Mouse (Mus musculus): Measurements from ENCODE around the gene Pink1.

Pink1 gene

GRCm38 (mm10) chr4:138326077-138326695 lies at the start of gene Pink1:
Gene Pink1 (minus strand): TSS chr4:138326307.
- DNase-seq (ENCODE audit: low read depth, low spot score) = peak; percentile 65

- no peak for DNase-seq (ENCODE audit: low read depth, low spot score)
Observed at GRCm38 (mm10) chr4:138375117-138375516, 49.0 kb upstream of the Pink1 start.

DNA sequence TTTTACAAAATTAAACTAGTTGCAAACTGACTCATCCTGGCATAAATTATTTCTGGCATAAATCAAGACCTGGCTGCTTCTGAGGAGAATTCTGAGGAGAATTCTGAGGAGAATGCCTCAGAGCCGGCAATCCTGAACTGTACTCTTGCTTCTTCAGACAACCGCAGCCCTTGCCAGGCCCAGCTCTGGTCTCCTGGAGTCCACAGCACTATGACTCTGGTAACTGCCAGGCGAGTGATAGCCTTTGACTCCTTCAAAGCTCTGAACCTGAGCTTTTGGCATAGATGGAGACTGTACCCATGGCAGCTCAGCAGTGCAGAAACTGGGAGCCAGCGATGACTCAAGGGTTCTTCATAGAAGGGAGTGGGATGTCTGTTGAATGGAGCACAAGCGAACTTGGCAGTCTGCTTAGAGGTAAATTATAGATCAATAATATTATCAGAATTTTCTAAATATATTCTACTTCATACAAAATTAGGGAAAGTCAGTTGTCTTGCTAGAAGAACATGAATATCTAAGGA lies 44.9 kb upstream of the Pink1 start:
- DNase-seq (ENCODE audit: low read depth, low spot score) = no peak

- no peak for DNase-seq (ENCODE audit: low read depth, low spot score)
Observed at GRCm38 (mm10) chr4:138368498-138369260, 42.6 kb upstream of the Pink1 start.

GRCm38 (mm10) chr4:138367641-138368497 lies 41.8 kb upstream of the Pink1 start, which contains the start of gene Cda:
Gene Cda (minus strand): TSS chr4:138367992.
- peak; percentile 48 for DNase-seq (ENCODE audit: low read depth, low spot score)

- DNase-seq (ENCODE audit: low read depth, low spot score) = no peak
Observed at GRCm38 (mm10) chr4:138366561-138366960, 40.5 kb upstream of the Pink1 start.

DNA sequence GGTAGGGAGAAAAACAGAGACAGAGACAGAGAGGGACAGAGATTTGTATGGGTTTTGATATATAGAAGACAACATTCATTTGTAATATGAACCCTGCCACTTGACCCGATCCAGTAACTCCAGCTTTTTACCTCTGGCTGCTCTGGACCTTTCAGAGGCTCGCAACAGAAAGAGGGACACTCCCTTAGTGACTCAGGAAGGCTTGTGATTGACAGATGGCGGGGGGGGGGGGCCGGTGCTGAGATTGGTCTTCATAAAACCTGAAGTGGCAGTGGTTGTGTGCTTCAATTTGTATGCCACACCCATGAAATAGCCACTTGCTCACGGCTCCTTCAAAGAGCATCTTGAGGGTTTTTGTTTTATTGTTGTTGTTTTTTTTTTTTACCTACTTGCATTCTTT lies 37.4 kb upstream of the Pink1 start:
- DNase-seq (ENCODE audit: low read depth, low spot score) = no peak

DNA sequence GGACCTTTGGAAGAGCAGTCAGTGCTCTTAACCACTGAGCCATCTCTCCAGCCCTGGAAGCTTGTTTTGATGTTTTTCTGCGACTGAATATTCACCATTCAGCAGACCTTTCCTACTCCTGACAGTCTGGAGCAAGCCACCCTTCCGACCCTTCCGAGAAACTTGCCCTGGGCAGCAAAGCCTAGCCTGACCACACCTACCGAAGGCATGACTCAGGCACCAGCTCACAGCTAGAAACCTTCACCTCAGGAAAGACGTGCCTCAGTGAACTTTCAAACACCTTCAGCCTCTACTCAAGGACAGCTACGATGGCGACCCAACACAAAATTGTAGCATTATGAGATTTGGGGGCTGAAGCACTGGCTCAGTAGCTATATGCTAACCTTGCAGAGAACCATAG lies 36.8 kb upstream of the Pink1 start:
- DNase-seq (ENCODE audit: low read depth, low spot score) = no peak

DNA sequence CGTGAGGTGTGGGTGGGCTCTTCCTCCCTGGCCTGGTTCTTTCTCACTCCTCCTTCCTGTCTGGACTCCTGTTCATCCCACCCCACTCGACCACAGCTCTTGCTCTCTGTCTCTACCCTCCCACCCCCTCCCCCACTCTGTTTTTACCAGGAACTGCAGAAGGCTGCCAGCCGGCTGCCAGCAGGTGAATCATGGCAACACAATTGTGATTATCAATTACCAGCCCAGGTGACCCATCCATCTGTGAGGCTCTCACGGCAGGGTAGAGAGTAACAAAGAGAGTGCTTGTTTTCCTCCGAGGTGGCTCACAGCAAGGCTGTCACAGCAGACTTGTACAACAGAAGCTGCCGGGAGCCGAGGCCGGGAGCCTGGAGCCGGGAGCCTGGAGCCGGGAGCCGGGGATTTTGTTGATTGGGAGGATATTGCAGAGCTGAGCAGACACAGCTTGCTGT lies 35.3 kb upstream of the Pink1 start:
- no peak for DNase-seq (ENCODE audit: low read depth, low spot score)

GRCm38 (mm10) chr4:138358176-138358575 lies 32.1 kb upstream of the Pink1 start:
- no peak for DNase-seq (ENCODE audit: low read depth, low spot score)

GRCm38 (mm10) chr4:138356551-138356950 lies 30.4 kb upstream of the Pink1 start:
- DNase-seq (ENCODE audit: low read depth, low spot score) = no peak

DNA sequence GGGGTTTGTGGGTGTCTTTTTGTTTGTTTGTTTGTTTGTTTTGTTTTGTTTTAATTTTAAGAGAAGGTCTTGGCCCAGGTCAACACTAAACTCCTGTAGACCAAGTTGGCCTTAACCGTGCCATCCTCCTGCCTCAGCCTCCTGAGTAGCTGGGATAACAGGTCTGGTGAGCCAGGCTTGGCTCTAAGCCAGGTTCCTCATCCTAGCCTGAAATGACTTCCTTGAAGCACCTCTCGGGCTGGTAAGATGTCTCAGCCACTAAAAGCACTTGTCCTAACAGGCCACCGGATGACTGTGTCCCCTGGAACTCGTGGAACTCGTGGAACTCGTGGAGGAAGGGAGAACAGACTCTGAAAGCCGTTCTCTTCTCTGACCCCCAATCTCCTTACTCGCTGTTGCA lies 30.0 kb upstream of the Pink1 start:
- DNase-seq (ENCODE audit: low read depth, low spot score) = no peak

GRCm38 (mm10) chr4:138355496-138355895 lies 29.4 kb upstream of the Pink1 start:
- no peak for DNase-seq (ENCODE audit: low read depth, low spot score)

DNA sequence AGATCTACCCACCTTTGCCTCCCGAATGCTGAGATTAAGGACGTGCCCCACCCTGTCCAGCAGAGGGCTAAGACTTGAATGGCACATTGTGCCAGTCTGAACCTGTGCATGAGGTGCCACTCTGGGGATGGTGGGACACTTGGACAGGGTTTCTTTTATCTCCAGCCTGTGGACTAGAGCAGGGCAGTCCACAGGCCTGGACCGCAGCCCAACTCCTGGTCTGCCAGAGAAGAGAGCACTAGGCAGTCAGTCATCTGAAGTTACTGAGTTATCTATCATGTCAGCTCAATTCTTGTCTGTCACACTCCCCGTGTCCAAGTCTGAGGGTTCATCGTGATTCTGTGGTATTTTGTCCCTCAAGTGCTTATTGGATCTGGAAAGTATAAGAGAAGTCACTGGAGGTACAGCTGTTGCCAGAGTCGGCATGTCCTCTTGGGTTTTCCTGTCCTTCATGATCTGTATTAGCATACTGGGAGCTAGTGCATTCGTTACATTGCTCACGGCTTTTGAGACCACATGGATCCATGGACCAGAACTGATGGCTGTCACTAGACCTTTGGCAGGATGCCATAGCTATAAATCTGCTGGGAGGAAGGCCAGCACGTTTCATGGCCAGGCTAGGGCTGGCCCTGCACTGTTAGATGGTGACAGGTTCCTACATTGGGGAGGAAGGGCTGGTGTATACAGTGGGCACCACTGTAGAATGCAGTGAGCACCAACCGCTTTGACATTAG lies 27.5 kb upstream of the Pink1 start:
- DNase-seq (ENCODE audit: low read depth, low spot score) = no peak

DNA sequence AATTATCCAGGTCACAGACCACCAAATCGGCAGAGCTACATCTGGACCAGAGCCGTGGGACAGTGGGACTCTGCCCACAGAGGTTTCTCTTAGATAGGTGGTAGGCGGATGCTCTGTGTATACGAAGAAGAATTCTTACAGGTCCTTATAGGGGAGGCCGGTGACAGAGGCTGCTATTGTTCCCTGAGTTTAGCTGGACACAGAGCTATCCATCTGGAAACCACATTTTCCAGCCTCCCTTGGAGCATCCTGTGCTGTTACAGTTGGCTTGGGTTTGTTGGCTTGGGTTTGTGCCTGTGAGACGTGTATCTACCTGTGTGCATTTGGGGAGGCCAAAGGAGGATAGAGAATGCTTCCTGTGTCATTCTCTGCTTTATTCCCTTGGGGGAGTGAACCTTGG lies 26.6 kb upstream of the Pink1 start:
- DNase-seq (ENCODE audit: low read depth, low spot score) = no peak

DNA sequence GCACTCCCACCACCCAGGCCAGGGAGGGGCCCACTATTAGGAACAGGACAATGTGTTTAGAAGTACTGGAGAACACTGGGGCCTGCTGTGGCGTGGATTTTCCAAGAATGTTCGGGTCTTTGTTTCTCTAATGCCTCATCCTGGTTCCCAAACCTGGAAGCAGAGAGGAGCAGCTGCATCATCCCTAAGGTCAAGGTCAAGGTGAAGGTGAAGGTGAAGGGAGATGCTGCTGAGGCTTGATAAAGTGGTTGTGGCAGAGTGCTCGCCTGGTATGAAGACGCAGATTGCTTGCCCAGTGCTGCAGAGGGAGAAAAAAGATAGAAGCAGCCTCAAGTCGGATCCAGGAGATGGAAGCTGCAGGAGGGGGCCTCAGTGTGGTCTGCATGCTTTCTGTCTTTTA lies 25.7 kb upstream of the Pink1 start:
- no peak for DNase-seq (ENCODE audit: low read depth, low spot score)

DNA sequence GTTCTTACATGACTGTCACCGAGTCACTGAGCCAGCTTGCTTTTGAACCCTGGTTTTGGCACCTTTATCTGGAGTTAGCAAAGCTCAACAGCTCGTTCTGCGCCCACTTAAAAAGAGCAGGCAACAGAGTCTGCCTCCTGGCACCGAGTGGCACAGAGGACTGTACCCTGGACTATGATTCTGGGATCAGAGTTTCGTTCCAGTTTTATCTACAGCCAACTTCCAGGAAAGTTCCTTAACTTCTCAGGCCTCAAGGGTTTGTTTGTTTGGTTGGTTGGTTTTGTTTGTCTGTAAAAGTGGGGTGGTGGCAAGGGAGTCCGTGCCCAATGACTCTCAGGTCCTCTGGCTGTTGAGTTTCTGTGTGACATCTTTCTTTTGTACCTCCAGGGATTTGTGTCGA lies 22.6 kb upstream of the Pink1 start:
- DNase-seq (ENCODE audit: low read depth, low spot score) = no peak

DNA sequence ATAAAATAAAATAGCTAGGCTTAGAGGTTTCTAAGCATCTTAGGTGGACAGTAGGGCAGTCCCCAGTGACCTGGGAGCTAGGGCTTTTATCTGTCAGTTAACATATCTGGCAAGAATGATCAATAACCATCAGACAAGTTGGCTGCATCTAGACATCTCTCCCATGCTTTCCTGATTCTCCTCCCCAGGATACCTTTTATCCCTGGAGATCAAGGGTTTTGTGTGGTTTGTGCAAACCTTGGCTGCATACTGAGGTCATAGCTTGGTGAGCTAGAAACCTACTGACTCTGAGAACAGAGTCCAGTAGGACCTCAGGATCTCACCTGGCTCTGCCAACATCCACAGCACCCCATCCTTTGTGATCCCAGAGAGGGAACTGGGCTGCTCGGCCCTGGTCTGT lies 21.2 kb upstream of the Pink1 start:
- no peak for DNase-seq (ENCODE audit: low read depth, low spot score)

- no peak for DNase-seq (ENCODE audit: low read depth, low spot score)
Observed at GRCm38 (mm10) chr4:138344891-138345545, 18.9 kb upstream of the Pink1 start.

DNA sequence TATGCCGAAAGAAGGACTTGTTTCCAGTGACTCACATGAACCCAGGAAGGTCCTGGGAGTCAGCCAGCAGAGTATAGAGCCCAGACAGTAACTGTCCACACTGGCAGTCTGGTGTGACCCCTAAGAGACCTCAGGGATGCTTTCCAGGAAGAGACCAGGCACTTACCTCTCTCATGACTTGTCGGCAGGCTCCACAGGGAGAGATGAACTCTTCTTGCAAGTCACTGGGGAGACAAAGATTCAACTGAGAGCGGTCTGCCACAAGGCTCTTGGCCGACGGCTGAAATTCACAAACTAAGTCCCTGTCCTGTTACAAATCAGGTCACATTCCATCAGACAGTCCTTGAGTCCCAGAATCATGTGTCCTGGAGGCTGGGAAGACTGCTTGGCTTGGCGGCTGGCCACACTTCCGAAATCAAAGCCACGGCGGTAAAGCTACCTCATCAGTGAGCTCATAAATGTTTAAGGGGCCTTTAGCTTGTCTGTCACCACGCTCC lies 17.3 kb upstream of the Pink1 start:
- no peak for DNase-seq (ENCODE audit: low read depth, low spot score)

DNA sequence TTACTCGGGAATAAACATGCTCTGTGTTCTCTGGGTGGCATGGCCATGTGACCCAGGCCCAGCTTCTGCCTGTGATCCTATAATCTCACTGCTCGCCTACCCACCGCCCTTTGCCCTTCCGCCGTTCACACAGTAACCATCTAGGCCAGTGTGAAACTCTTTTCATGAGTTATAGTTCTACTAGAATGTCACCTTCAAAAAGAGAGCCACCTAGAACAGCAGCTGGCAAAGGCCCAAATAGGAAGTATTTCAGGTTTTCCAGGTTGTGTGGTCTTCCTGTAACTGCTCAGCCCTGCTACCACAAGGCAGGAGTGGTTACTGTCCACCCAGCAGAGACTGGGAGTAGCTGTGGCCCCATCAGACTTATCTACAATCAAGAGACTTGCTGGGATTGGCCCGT lies 16.7 kb upstream of the Pink1 start:
- no peak for DNase-seq (ENCODE audit: low read depth, low spot score)
